Mouse (Mus musculus): ENCODE data around the gene Spata16. TPM values are rescaled to one million over a fixed set of nuclear protein-coding genes. Genes with fewer than 3 reads are reported as not detected.

Gene Spata16
- total and polyA plus RNA-seq, 3 experiments = not detected

- TF ChIP-seq MXI1 (IDR thresholded peaks at IDR 0.05; ENCODE audit: low read depth, low read length) (no peak), CHD2 (IDR thresholded peaks at IDR 0.05; ENCODE audit: low read length) (no peak), POLR2A (IDR thresholded peaks at IDR 0.05; ENCODE audit: control insufficient read depth in 1 of 2, insufficient read depth in 1 of 2, low read depth in 1 of 2, low read length in 2 of 2, poor library complexity in 1 of 2) (no peak), BHLHE40 (IDR thresholded peaks at IDR 0.05; ENCODE audit: borderline replicate concordance, low read depth, low read length) (no peak), KAT2A (conservative IDR thresholded peaks at IDR 0.05; ENCODE audit: low read depth, low read length) (no peak), EP300 (IDR thresholded peaks at IDR 0.05; ENCODE audit: low read depth in 1 of 2, low read length in 2 of 2) (no peak), ELF1 (IDR thresholded peaks at IDR 0.05; ENCODE audit: low read depth, low read length) (no peak), GABPA (IDR thresholded peaks at IDR 0.05; ENCODE audit: low read depth, low read length) (no peak), TCF12 (IDR thresholded peaks at IDR 0.05; ENCODE audit: low read depth, low read length) (no peak), RCOR1 (IDR thresholded peaks at IDR 0.05; ENCODE audit: low read depth, low read length) (no peak)
- DNase-seq (ENCODE audit: low read depth, low spot score) = no peak
- Histone ChIP-seq H3K4me3 (ENCODE audit: control insufficient read depth in 1 of 2, insufficient read depth in 1 of 2, low read depth in 2 of 2, low read length in 2 of 2) (no peak overlapping the region), H3K27me3 (ENCODE audit: control insufficient read depth in 1 of 2, insufficient read depth in 2 of 2, low read length in 2 of 2) (no peaks in the 10 kb centered on the region; a peak in 1 of 4 replicates), H3K27ac (ENCODE audit: control insufficient read depth, low read depth, low read length) (no peak overlapping the region), H3K9me3 (replicated peaks; ENCODE audit: insufficient read depth, low read length) (no peaks in the 10 kb centered on the region), H3K79me2 (ENCODE audit: control insufficient read depth, insufficient read depth, low read length, poor library complexity) (no peaks in the 10 kb centered on the region), H3K36me3 (ENCODE audit: control insufficient read depth in 1 of 2, insufficient read depth in 2 of 2, low read length in 2 of 2) (no peaks in the 10 kb centered on the region), H3K4me1 (ENCODE audit: control insufficient read depth in 1 of 2, insufficient read depth in 2 of 2, low read length in 2 of 2) (no peaks in the 10 kb centered on the region), H3K9ac (ENCODE audit: control insufficient read depth, low read depth, low read length, poor library complexity, severe bottlenecking) (no peak overlapping the region)
Observed at GRCm38 (mm10) chr3:27027957-27028356, 390.5 kb downstream of the Spata16 start.

- no peak overlapping the region for H3K4me3 ChIP-seq (ENCODE audit: control insufficient read depth in 1 of 2, insufficient read depth in 1 of 2, low read depth in 2 of 2, low read length in 2 of 2)
- DNase-seq (ENCODE audit: low read depth, low spot score) = no peak
- H3K79me2 ChIP-seq (ENCODE audit: control insufficient read depth, insufficient read depth, low read length, poor library complexity) = no peaks in the 10 kb centered on the region
- H3K9ac ChIP-seq (ENCODE audit: control insufficient read depth, low read depth, low read length, poor library complexity, severe bottlenecking) = no peak overlapping the region
- H3K36me3 ChIP-seq (ENCODE audit: control insufficient read depth in 1 of 2, insufficient read depth in 2 of 2, low read length in 2 of 2) = no peaks in the 10 kb centered on the region
- no peaks in the 10 kb centered on the region; a peak in 1 of 4 replicates for H3K27me3 ChIP-seq (ENCODE audit: control insufficient read depth in 1 of 2, insufficient read depth in 2 of 2, low read length in 2 of 2)
- H3K27ac ChIP-seq (ENCODE audit: control insufficient read depth, low read depth, low read length) = no peak overlapping the region
- TF ChIP-seq MYC (IDR thresholded peaks at IDR 0.05; ENCODE audit: low read depth, low read length) = no peak
- TF ChIP-seq BHLHE40 (IDR thresholded peaks at IDR 0.05; ENCODE audit: borderline replicate concordance, low read depth, low read length) = no peak
- no peak for TF ChIP-seq RCOR1 (IDR thresholded peaks at IDR 0.05; ENCODE audit: low read depth, low read length)
- TF ChIP-seq E2F4 (IDR thresholded peaks at IDR 0.05; ENCODE audit: borderline replicate concordance, low read depth, low read length) = no peak
- no peak for TF ChIP-seq NELFE (IDR thresholded peaks at IDR 0.05; ENCODE audit: low read depth, low read length)
- no peak for TF ChIP-seq TBP (IDR thresholded peaks at IDR 0.05; ENCODE audit: low read depth, low read length)
- no peak for TF ChIP-seq ZKSCAN1 (IDR thresholded peaks at IDR 0.05; ENCODE audit: low read depth, low read length)
- no peak for TF ChIP-seq KAT2A (conservative IDR thresholded peaks at IDR 0.05; ENCODE audit: low read depth, low read length)
- TF ChIP-seq MXI1 (IDR thresholded peaks at IDR 0.05; ENCODE audit: low read depth, low read length) = no peak
- no peak for TF ChIP-seq RAD21 (IDR thresholded peaks at IDR 0.05; ENCODE audit: low read depth, low read length)
- no peak for TF ChIP-seq CHD1 (IDR thresholded peaks at IDR 0.05; ENCODE audit: low read depth, low read length)
- TF ChIP-seq GABPA (IDR thresholded peaks at IDR 0.05; ENCODE audit: low read depth, low read length) = no peak
- no peak for TF ChIP-seq TAL1 (IDR thresholded peaks at IDR 0.05; ENCODE audit: low read length)
- no peak for TF ChIP-seq POLR2A (IDR thresholded peaks at IDR 0.05; ENCODE audit: control insufficient read depth in 1 of 2, insufficient read depth in 1 of 2, low read depth in 1 of 2, low read length in 2 of 2, poor library complexity in 1 of 2)
- no peak for TF ChIP-seq MAX (IDR thresholded peaks at IDR 0.05; ENCODE audit: low read length)
- no peak for TF ChIP-seq UBTF (IDR thresholded peaks at IDR 0.05; ENCODE audit: borderline replicate concordance, insufficient read depth, low read depth, low read length)
- TF ChIP-seq CHD2 (IDR thresholded peaks at IDR 0.05; ENCODE audit: low read length) = no peak
- TF ChIP-seq HCFC1 (IDR thresholded peaks at IDR 0.05; ENCODE audit: low read depth, low read length) = no peak
- TF ChIP-seq TCF12 (IDR thresholded peaks at IDR 0.05; ENCODE audit: low read depth, low read length) = no peak
- H3K4me1 ChIP-seq (ENCODE audit: control insufficient read depth in 1 of 2, insufficient read depth in 2 of 2, low read length in 2 of 2) = no peaks in the 10 kb centered on the region
- H3K9me3 ChIP-seq (replicated peaks; ENCODE audit: insufficient read depth, low read length) = no peaks in the 10 kb centered on the region
Observed at GRCm38 (mm10) chr3:27028526-27028925, 391.1 kb downstream of the Spata16 start.
